Mouse (Mus musculus): ENCODE data around the gene Hist1h2bl. TPM values are rescaled to one million over a fixed set of nuclear protein-coding genes. Genes with fewer than 3 reads are reported as not detected.
"Not testable (repeated sequence)": the region's sequence is repeated elsewhere in the genome, so short reads cannot be mapped to it uniquely, and the experiment has no call there.

Gene Hist1h2bl
- total and polyA plus RNA-seq, 2 experiments, result 1.5 TPM; not detected in 1

DNA sequence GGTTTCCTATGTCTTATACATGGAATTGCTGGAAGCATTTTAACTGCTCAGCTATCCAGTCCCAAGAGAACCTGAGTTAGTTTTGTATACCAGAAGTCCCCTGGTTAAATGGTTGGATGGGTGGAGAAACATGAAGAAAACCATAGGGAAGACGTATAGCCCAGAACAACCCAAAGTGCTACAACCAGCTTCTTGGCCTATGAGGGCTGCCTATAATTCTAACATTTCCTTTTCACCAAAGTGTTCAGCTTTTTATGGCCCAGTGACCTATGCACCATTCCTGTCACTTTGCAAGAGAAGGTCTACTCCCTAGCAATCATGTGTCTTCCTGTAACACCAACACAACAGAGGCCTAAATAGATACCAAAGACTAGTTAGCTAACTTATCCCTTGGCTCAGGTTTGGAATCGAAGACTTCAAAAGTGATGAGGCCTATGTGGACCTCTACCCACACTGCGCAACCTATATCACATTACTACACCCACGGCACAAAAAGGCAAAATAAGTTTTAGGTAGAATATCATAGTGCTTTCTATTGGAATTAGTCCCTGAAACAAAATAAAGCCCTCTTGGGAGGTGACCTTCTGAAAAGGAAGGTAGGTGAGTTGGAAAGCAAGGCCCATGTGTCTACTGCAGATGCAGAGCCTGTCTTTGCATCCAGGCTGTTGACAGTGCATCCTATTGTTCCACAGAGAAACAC is 2.6 kb upstream of the Hist1h2bl start:
- no peaks in the 10 kb centered on the region for H3K27me3 ChIP-seq (ENCODE audit: control insufficient read depth, insufficient read depth, low read length)
- no peak for TF ChIP-seq CTCF (IDR thresholded peaks at IDR 0.05; ENCODE audit: low read depth, low read length)
- no peak for TF ChIP-seq POLR2A (IDR thresholded peaks at IDR 0.05; ENCODE audit: extremely low read depth, insufficient read depth, low read length)
- no peak overlapping the region for H3K4me3 ChIP-seq (ENCODE audit: insufficient read depth, low read depth, low read length)
- no peaks in the 10 kb centered on the region for H3K36me3 ChIP-seq (ENCODE audit: control insufficient read depth, insufficient read depth, low read length)
- no peak for DNase-seq (ENCODE audit: extremely low read depth, low read depth, low spot score)
- H3K79me2 ChIP-seq (ENCODE audit: control insufficient read depth, insufficient read depth, low read length), result no peaks in the 10 kb centered on the region
- no peak overlapping the region for H3K9ac ChIP-seq (ENCODE audit: low read depth, low read length)
- peaks cover 20% of the 10 kb centered on the region for H3K4me1 ChIP-seq (ENCODE audit: control insufficient read depth, insufficient read depth, low read length)
- WGBS, result 90% methylated on average over 4 of the region's 4 CpGs
- H3K27ac ChIP-seq (replicated peaks; ENCODE audit: insufficient read depth, low read depth, low read length), result no peak overlapping the region

DNA sequence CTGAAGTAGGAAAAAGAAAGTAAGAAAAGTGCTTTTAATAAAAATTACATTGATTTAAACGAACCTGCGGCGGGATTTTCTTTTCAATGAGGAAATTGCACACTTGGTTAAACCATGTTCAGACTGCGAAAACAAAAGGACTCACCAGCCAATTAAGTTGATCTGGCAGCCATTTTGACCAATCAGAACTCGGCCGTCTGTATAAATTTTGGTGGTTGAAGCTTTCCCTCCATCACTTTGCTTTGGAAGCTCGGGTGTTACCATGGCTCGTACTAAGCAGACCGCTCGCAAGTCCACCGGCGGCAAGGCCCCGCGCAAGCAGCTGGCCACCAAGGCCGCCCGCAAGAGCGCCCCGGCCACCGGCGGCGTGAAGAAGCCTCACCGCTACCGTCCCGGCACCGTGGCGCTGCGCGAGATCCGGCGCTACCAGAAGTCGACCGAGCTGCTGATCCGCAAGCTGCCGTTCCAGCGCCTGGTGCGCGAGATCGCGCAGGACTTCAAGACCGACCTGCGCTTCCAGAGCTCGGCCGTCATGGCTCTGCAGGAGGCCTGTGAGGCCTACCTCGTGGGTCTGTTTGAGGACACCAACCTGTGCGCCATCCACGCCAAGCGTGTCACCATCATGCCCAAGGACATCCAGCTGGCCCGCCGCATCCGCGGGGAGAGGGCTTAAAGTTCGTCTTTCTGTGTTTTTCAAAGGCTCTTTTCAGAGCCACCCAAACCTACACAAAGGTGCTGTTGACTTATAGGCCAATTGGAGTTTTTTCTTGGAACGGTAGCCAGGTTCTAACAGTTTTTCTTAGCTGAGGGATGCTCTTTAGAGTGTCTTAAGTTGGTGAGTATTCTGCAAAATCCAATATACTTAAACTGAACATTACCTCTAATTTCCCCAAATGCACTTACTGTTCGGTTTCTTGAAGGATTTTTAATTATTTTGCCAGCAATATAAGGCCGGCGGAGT is 1.7 kb upstream of the Hist1h2bl start, which contains the start of gene Hist1h3h:
Hist1h3h (plus strand) TSS at position 263 of the 961 bp plus-strand sequence.
- not testable (repeated sequence) for H3K36me3 ChIP-seq (ENCODE audit: control insufficient read depth, insufficient read depth, low read length); H3K27me3 ChIP-seq (ENCODE audit: control insufficient read depth, insufficient read depth, low read length); H3K9ac ChIP-seq (ENCODE audit: low read depth, low read length); H3K79me2 ChIP-seq (ENCODE audit: control insufficient read depth, insufficient read depth, low read length)
- Histone ChIP-seq H3K4me1 (ENCODE audit: control insufficient read depth, insufficient read depth, low read length) (peaks cover 20% of the 10 kb centered on the region), H3K27ac (replicated peaks; ENCODE audit: insufficient read depth, low read depth, low read length) (0 out of 2 replicates have a peak within 1 kb of the TSS, but pooled peaks have one; percentile 30), H3K4me3 (ENCODE audit: insufficient read depth, low read depth, low read length) (peak within 1 kb of the TSS; percentile 46)
- TF ChIP-seq POLR2A (IDR thresholded peaks at IDR 0.05; ENCODE audit: extremely low read depth, insufficient read depth, low read length), result 0 out of 2 replicates have a peak, but pooled peaks have one; percentile 17
- peak; percentile 68 for DNase-seq (ENCODE audit: extremely low read depth, low read depth, low spot score)
- 7% methylated on average over 32 of the region's 56 CpGs for WGBS

DNA sequence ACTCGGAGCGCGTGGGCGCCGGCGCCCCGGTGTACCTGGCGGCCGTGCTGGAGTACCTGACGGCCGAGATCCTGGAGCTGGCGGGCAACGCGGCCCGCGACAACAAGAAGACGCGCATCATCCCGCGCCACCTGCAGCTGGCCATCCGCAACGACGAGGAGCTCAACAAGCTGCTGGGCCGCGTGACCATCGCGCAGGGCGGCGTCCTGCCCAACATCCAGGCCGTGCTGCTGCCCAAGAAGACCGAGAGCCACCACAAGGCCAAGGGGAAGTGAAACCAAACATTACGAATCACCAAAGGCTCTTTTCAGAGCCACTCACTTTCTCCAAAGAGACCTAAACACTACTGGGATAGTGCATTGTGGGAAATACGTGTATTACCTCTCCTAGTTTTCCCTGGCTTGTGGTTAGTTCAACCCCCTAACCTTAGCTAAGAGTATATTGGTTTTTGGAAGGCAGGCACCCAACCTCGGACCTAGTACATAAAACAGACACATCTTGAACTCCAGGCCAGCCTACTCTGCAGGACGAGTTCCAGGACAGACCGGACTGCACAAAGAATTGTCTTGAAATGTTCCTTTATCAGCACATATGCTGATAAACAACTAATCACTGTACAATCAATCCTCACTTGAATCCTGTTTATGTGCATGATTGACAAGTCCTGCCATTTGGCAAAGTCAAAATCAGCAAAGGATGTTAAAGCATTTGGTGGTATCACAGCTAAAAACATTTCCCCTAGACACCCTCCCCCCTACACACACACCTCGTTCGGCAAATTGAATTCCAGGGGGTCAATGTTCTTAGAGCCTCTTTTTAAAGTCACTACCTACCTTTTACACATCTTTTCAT is 823 bp upstream of the Hist1h2bl start:
- not testable (repeated sequence) for H3K9ac ChIP-seq (ENCODE audit: low read depth, low read length); H3K79me2 ChIP-seq (ENCODE audit: control insufficient read depth, insufficient read depth, low read length); H3K27me3 ChIP-seq (ENCODE audit: control insufficient read depth, insufficient read depth, low read length); H3K36me3 ChIP-seq (ENCODE audit: control insufficient read depth, insufficient read depth, low read length)
- Histone ChIP-seq H3K27ac (replicated peaks; ENCODE audit: insufficient read depth, low read depth, low read length) (0 out of 2 replicates have a peak overlapping the region, but pooled peaks have one; percentile 30), H3K4me1 (ENCODE audit: control insufficient read depth, insufficient read depth, low read length) (peaks cover 16% of the 10 kb centered on the region), H3K4me3 (ENCODE audit: insufficient read depth, low read depth, low read length) (peak overlapping the region; percentile 54)
- under 1% methylated on average over 15 of the region's 38 CpGs for WGBS
- 0 out of 2 replicates have a peak, but pooled peaks have one; percentile 1 for TF ChIP-seq POLR2A (IDR thresholded peaks at IDR 0.05; ENCODE audit: extremely low read depth, insufficient read depth, low read length)
- peak; percentile 10 for DNase-seq (ENCODE audit: extremely low read depth, low read depth, low spot score)

DNA sequence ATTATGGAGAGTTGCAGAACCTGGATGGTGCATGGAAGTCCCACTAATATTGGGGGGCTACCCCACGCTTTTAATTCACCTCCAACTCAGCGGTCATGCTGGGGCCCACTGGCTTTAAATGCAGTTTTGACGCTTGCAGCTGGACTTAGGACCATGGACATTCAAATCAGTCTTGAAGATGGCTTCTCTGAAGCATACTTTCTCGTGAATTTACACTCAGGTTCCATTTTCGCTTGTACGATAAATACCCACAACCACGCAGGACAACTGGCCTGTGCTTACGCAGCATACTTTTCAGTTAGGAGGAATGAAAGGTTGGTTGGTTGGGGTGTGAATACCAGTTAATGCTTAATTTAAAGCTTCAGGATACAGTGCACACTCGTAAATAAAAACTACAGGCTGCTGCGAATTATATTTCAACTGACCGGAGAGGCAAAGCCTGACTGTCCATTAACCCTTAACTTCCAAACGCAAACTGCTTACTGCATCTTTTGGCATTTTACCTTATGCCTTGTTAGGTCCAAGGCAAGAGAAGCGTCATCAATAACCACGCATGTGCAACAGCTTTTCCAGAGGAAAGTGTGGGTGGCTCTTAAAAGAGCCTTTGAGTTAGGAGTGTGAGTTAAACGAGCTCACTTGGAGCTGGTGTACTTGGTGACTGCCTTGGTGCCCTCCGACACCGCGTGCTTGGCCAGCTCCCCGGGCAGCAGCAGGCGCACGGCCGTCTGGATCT is 646 bp downstream of the Hist1h2bl start:
- H3K9ac ChIP-seq (ENCODE audit: low read depth, low read length), result 0 out of 2 replicates have a peak overlapping the region, but pooled peaks have one; percentile 12
- H3K79me2 ChIP-seq (ENCODE audit: control insufficient read depth, insufficient read depth, low read length), result no peaks in the 10 kb centered on the region
- WGBS, result under 1% methylated on average over 22 of the region's 22 CpGs
- H3K27me3 ChIP-seq (ENCODE audit: control insufficient read depth, insufficient read depth, low read length), result no peaks in the 10 kb centered on the region
- TF ChIP-seq CTCF (IDR thresholded peaks at IDR 0.05; ENCODE audit: low read depth, low read length) (no peak), POLR2A (IDR thresholded peaks at IDR 0.05; ENCODE audit: extremely low read depth, insufficient read depth, low read length) (no peak)
- no peak overlapping the region for H3K27ac ChIP-seq (replicated peaks; ENCODE audit: insufficient read depth, low read depth, low read length)
- peak overlapping the region; percentile 27 for H3K4me3 ChIP-seq (ENCODE audit: insufficient read depth, low read depth, low read length)
- DNase-seq (ENCODE audit: extremely low read depth, low read depth, low spot score), result no peak
- peaks cover 11% of the 10 kb centered on the region for H3K4me1 ChIP-seq (ENCODE audit: control insufficient read depth, insufficient read depth, low read length)
- no peaks in the 10 kb centered on the region for H3K36me3 ChIP-seq (ENCODE audit: control insufficient read depth, insufficient read depth, low read length)

DNA sequence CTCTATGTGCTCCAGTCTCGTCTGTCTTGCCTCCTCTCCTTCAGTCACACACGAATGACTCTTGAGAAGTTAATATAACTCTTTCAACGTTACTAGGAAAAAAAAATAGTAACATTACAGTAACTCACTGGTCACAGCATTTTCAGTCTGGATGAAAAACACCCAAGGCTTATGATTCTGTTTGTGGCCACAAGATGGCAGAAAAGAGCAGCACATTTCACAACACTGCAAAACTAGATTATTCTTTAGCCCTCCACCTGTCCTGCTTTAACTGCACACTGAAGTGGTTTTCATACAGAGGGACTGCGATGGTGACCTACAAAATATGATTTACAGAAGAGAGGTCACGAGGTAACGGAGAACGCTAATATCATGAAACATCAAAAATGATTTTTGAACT is 1.2 kb downstream of the Hist1h2bl start:
- TF ChIP-seq POLR2A (IDR thresholded peaks at IDR 0.05; ENCODE audit: extremely low read depth, insufficient read depth, low read length) (no peak), CTCF (IDR thresholded peaks at IDR 0.05; ENCODE audit: low read depth, low read length) (peak; percentile 62)
- Histone ChIP-seq H3K27ac (replicated peaks; ENCODE audit: insufficient read depth, low read depth, low read length) (no peak overlapping the region), H3K4me1 (ENCODE audit: control insufficient read depth, insufficient read depth, low read length) (peaks cover 11% of the 10 kb centered on the region), H3K9ac (ENCODE audit: low read depth, low read length) (no peak overlapping the region), H3K27me3 (ENCODE audit: control insufficient read depth, insufficient read depth, low read length) (no peaks in the 10 kb centered on the region), H3K79me2 (ENCODE audit: control insufficient read depth, insufficient read depth, low read length) (no peaks in the 10 kb centered on the region), H3K36me3 (ENCODE audit: control insufficient read depth, insufficient read depth, low read length) (no peaks in the 10 kb centered on the region), H3K4me3 (ENCODE audit: insufficient read depth, low read depth, low read length) (no peak overlapping the region)
- 2% methylated on average over 7 of the region's 7 CpGs for WGBS
- peak; percentile 56 for DNase-seq (ENCODE audit: extremely low read depth, low read depth, low spot score)
